Mouse (Mus musculus) B cell, adult 2 months (primary cell): ENCODE results near the gene Adgrg6.

Experiments
- DNase-seq, 2 experiments: peaks; one replicate each; pipeline ENCODE4 v3.0.0; 2022

The Adgrg6 gene

DNA sequence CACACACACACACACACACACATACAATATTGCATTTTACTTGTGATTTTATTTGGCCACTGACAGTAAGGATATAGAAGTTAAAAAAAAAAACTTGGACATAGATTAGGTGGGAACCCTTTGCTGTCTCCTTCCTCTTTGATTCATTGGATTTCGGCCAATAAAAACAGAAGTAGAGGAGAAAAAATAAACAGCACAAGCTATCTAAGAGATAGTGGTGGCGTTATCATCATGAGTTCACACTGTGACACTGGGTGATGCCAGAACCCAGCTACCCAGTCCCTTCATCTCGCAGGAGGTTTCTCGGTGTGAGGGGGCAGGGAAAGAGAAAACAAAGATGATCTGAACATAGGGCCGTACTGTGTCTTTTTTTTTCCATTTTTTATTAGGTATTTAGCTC lies 62.2 kb downstream of the Adgrg6 start:
- no peak for DNase-seq

DNA sequence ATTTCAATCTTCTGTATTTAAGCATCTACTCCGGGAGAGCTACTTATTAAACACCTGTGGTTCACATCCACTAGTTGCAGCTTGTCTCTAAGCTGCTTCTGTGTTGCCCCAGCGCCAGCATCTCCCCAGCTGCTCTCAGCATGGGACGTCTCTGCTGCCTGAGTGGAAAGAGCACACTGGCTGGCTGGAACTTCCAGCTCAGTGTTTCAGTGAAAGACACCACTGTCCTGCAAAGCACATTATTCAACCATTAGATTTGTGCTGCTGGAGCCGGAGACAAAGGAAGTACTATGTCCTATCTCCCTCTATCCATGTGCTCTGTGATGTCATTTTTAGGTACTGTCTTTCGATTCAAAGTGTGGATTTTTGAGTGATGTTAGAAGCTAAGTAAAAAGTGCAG lies 63.0 kb downstream of the Adgrg6 start:
- no peak for DNase-seq

DNA sequence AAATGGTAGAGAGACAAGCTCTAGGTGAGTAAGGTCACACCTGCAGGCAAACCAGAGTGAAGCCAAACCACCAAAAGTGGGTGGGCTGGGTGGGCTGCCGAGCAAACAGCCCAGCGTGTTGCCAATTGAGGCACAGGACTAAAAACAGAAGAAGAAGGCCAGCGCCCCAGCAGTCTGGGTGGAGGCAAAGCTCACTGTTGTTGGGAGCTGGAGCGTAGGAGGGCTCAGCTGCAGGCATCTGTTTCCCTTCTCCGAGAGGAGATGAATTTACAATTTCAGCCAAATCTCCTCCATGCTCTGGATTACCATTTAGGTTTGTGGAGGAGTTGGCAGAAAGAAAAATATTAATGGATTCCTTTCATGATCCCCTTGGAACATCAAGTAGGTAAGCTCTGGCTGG lies 64.5 kb downstream of the Adgrg6 start:
- no peak for DNase-seq

DNA sequence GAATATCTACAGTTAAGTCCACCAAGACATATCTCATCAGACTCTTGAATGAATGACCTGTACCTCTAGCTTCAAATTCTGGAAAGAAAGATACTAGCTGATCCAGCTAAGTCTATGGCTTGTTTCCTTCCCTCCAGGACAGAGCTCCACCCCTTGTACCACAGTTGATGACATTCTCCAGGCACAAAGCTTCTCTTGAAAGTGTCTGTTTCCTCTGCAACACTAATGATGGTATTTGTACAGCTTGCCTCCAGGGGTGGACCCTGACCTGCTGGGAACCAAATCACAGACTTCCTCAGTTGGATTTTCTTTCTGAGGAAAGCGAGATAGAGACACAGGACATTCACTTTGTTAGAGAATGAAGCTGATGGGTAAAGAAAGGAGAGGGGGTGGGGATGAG lies 69.1 kb downstream of the Adgrg6 start:
- no peak for DNase-seq

DNA sequence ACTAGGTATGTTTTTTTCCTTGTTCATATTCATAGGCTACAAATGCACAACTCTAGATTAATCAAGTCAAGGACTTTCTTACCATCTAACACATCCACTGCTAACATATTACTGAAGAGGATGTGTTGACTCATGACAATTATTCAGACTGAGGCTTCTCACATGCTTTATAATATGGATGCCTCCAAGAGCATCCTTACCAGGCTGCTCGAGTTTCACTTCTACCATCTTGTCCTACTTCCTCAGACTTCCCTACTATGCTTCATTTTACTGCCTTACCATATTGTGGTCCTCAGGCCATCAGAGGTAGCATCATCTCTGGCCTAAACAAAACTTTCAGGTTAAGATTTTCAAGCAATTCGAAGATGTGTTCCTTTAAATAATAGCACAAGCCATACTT lies 69.8 kb downstream of the Adgrg6 start:
- no peak for DNase-seq

DNA sequence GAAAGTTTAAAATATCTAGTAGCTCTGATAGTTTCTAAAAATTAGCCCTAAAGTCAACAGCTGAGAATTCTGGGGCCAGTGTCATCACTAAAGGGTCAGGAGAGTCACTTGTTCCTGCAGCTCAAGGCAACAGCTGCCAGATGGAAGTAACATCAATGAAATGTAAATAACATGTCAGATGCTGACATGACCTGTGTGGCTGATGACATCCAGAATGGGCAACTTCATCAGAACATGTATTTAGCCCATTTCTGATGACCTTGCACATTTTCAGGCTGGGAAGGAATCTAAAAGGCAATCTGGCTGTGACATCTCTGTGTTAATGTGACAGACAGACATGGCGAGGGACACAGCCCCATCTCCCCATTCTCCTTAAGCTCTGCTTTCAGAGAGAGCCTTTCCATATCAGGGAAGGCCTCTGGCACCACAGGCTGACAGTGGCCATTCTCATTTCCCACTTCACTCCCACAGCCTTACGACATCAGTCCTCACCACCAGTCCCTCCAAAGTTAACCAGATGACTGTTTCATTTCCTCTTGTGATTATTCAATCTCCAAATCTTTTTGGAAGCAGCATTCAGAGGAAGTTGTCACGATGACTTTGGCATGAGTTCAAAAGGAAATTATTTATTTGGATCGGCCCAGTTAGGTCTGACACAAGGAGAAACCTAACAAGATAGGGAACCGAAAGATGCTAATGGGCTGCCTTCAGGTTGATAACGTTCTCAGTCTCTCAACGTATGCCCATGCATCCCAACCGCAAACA lies 70.7 kb downstream of the Adgrg6 start:
- DNase-seq: no peak

DNA sequence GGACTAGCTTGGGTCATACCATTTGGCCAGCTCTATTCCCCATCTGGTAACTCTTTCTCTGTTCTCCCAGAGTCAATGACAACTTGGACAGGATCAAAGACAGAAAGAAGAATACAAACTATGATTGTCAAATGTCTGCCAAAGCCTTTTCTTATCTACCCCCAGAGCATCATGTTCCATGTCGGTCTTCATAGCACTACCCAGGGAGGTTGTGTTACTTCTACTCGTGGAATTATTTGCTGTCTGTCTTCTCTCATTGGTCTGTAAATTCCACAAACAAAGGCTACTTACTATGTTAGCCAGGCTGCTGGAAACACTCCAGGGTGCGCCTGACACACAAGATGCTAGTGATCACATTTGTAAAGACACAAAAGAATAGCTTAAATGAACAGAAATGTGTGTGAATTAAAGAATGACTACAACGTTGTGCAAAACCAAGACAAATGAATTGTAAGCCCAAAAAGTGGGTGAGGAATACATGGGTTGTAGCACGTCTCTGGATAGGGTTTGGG lies 74.4 kb downstream of the Adgrg6 start:
- no peak for DNase-seq

DNA sequence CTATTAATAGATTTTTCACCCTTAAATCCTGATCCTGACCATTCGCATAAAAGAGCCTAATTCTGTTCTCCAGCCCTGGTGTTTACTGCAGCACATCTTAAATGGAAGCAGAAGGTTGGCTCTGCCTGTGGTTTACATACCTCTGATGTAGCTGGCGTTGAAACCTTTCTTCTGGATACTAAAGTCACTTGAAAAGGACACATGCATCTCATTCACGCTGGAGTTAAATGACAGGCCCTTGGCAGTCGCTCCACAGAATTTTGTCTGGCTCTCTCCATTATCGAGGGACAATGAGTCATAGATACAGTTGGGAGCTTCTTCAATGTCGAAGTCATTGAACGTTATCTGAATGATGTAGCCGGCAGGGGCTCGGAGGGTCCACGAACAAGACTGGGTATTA lies 76.8 kb downstream of the Adgrg6 start:
- no peak for DNase-seq

DNA sequence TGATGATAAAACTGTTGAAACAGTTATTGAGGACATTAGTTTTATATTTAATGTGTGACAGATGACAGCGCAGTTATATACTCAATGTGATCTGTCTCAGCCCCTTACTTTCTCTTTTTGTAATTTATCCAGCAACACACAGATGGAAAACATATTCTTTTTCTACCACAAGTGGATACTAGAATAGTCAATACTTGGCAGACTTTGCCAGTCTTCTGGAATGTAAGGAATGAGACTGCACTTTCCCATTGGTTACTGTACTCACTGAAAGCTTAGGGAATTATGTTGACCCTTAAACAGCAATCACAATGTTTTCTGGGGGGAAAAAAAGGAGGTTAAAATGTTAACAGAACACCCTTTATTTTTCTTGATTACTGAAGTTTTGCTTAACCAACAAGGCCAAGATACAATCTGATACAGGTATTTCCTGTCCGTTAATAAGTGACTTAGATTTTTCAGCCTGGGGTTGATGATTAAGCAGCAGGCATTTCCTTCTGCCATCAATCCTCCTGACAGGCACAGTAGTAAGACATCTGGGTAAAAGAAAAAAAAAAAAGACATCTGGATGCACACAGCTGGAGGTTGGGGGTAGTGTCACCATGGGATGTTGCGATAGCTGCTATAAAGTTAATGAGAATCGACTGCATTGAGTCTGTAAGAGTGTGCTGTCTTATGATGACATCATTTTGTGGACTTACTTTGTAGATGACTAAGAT lies 81.5 kb downstream of the Adgrg6 start:
- no peak for DNase-seq

DNA sequence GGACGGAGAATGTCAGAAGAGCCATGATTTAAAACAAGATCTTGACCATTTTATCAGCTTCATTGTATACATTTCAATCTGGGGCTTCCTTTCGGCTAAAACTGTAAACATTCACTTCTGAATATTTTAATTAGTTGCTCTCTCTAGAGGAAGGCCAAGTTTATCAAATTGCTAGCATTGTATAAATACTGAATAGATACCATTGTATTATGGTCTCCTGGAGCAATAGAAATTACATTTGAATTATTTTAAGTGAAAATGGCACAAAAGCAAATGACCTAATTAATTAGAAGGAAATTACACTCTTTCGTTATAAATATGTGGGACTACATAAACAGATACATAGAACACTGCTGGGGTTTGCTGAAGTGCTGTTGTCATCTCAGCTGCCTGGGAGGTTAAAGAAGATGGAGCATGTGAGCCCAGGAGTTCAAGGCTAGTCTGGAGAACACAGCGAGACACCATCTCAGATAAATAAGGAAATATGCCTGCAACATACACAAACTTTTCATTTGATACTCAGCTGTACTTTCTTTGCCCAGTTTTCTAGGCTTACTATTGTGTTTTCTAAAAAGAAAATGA lies 84.4 kb downstream of the Adgrg6 start:
- DNase-seq: no peak

DNA sequence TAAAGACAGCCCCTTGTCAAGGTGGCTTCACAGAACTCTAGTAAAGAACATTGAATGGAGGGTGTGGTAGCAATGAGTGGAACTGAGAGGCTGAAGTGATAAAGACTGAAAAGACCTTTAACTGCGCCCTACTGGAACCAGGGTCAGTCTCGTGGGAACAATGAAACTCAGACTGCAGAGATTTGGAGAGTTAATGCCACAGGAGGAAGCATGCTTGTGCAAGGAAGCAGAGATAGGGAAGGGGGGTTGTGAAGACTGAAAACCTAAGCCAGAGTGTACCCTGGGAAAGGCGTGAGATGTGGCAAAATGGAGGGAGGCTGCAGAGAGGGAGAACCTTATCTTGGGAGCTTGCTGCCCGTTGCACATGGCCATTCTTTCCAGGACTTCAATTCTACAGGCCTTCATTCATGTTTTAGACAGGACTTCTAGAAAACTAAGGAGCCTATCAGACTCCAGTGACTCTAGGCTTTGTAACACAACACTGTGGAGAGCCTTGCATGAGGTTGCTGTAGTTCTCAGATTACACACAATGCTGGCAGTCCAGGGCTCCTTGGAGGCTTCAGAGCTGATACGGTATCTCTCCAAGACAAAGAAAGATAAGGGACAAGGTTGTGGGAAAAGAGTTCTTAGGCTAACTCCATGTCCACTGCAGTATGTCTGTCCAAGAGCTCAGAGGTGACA lies 85.1 kb downstream of the Adgrg6 start:
- no peak for DNase-seq

DNA sequence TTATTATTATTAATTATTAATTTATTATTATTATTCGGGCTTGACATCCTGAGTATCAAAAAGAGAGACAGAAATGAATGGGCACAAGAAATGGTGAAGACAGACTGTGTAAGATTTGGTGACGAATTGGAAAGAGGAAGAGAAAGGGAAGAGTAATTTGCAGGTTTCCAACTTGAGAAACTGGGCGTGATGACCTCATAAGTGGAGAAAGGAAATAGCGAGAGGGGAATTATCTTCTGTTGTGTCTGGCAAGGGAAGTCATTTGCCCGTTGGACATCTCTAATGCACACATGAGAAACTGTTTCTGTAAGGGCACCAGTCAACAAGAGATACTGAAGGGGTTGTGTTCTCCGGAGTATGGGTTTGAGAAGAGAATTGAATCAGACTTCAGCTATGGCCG lies 85.6 kb downstream of the Adgrg6 start:
- no peak for DNase-seq

DNA sequence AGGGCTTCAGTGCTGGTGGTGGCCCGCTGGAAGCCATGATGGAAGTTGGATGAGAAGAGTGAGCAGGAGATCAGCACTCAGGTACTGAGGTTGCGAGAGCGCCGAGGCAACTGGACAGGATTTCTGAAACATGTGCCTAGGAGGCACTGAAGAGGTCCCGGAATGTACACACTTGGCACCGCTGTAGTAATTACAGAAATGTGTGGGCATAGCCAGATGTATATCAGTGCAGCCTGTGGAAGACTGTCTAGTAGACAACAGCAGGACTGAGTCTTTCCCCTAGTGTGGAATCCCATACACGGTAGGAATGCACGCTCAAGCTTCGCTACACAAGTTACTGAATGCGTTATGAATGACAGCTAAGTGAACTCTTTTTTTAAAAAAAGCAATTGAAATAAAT lies 86.1 kb downstream of the Adgrg6 start:
- DNase-seq: no peak

DNA sequence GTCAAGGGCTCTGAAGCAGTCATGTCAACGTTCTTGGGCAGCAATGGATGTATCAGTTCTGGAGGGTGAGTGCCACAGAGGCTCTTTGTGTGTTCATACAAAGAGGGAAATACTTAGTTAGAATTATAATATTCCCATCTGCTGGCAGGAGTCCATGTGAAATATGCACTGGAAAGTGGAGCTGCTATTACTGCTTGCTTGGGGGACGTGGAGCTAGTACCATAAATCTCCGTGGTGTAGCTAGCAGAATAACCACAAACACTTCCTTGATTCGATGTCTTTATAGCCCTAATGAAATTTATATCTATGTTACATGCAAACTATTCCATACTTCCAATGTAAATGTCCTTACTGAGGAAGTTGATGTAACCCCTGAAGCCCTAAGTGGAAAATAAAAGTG lies 91.0 kb downstream of the Adgrg6 start:
- no peak for DNase-seq

DNA sequence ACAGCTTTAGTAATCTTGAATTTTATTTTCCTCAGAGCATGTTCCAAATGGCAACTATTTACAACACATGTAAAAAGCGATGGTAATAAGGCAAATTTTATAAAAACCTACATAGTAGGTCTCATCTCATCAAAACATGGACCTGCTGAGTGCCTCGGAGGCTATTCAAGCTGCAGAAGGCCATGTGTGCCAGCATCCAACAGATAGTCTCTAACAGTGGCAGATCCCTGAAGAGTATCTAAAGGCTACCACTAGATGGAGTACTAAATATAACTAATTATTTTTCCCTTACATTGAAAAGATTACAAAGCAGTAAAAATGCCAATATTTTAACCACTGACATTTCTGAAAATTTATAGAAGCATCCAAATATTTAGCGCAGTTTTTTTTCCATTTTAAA lies 93.6 kb downstream of the Adgrg6 start:
- DNase-seq: no peak

DNA sequence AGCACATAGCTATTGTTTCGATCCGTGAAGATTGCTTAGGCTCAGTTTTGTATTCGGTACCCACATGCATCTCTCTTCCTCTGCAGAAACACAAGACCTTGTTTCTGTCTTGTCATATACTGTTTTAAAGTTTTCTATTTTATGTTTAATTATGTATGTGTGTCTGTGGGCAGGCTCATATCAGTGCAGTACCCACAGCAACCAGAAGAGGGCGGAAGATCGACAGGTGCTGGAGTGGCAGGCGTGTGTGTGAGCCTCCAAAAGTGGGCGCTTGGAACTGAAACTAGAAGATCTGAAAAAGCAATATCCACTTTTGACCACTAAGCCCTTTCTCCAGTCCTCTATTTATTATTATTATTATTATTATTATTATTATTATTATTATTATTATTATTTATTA lies 95.4 kb downstream of the Adgrg6 start:
- peak; percentile 33 to 40 for DNase-seq

DNA sequence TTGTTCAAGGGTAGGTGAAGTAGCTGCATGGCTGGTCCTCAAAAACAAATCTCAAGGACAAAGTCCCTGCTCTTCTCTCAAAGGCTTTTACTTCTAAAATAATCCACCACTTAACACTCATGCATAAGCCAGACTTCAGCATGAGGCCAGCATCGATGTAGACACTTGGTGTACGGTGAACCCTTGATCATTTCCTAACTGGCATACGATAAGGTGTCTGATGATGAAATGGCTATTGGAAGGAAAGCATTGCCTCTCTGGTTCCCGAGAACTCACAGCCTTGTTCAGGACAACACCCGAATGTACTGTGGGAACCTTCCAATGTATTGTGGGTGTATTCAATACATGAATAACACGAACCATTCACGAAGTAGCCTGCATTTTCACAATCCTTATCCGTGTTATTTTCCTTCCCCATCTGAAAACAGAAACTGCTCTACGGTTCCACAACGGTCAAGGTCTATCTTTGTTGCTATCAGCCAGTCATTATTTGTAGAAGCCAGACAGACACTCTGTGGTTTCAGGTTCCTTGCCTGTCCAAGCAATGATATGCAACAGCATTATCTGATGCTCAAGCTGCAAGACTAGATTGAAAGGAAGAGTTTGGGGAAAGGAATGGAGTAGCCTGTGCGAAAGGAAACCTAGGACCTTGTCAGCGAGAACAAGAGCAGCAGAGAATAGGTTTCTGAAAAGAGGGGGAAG lies 99.7 kb downstream of the Adgrg6 start:
- no peak for DNase-seq

DNA sequence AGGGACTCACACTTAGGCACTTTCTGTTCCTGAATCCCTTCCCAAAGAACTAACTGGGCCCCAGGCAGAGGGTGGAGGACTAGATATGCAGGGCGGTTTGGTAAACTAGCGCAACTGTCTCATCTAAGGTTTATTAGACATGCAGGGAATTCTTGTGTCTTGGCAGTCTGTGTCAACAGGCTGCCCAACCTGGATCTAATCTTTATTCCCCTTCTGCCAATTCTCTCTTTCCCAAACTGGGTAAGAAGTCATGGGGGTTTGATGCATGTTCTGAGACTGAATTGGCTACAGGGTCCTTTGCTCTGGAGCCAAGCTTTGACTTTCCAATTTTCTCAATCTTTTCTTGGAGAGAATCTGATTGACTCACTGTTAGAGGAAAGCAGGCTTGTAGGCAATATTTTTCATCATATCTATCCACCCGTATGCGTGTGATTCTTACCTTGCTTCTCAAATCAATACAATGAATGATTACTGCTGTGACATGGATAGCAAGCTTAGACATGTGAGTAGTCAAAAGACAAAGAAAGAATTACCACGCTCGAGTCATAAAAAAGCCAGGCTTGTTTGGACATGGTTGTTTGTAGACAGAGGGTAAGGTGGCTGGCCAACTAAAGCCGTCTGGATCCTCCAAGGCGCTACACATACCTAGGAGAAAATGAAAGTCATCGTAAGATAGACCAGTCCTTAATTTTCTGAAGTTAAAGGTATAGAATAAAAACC lies 104.4 kb downstream of the Adgrg6 start:
- DNase-seq: no peak

DNA sequence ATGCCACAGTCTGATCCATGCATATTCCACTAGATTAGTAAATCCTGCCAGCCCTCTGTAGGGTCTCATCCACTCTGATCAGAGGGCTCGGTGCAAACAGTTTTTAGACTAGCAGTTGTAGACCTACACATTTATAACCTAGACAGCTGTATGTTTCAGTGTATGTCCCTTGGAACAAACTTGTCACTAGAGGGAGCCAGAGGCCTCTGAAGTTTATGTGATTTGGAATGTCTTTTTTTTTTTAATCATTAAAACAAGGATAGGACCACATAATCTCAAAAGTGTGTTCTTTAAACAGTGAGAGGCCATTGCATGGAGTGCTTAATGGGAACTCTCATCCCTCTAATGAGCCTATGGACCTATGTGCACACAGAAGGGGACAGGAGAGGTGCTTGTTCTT lies 141.4 kb downstream of the Adgrg6 start:
- DNase-seq: peak in 1 of 2 experiments; percentile 7

DNA sequence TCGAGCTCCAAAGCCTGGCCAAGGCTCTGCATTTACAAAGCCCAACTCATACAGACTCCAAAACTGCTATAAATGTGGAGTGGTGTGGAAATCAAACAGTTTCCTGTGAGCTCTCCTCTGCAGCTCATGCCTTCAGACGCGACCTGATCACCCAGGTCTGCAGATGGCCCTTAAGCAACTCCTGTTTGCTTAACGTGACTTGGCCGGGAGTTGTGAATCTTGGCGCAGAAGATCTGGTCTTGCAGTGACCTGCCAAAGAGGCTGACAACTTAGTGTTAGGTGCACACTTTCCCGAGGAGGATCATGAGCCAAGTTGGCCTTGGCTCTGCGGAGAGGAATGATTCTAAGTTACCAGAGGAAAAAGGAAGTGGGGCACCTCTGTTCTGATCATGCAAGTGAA lies 143.7 kb downstream of the Adgrg6 start:
- DNase-seq: no peak

DNA sequence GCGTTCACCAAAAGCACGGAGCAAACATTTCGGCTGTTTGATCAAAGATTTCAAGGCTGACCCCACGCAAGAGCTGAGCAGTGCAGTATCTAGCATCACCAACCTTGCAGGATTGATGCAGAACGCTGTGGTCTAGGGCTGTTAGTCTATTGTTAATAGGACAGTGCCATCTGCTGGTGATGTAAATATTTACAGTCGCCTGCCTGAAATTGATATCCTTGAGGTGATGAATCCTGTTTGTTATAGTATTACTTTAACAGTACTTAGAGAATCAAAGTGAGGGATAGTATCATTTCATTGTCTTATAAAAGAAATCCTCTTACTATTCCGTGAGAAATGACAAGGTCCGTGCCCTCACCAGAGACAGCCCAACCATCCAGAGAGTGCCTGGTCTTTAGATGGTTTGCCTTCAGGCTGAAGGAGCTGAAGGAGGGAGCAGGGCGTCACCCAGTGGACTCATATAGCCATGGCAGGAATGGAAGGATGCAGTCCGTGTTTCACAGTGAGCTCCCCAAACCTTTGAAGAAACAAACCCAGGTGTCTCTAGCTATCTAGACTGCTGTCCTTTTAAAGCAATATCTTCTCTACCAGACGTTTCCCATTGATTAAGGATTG lies 154.3 kb downstream of the Adgrg6 start:
- DNase-seq: peak; percentile 64 to 70

DNA sequence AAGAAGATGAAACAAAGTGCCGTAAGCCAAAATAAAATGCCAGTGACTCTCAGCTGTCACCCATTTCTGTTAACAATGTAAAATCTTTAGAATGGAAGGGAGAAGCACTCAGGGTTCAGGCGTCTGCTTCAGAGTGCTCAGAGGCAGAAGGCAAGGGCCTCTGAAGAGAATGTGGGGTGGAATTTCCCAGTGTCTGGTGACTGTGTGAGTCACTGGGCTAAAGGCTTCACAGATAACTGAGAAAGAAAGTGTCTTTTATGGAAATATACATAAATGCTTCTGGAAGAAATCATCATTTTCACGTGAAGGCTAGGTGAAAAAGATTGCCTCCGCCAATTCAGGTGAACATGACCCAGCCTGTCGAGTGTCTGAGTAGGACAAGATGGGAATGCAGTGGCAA lies 159.9 kb downstream of the Adgrg6 start:
- DNase-seq: no peak
